Mouse (Mus musculus) neutrophil, adult 5-6 weeks (primary cell): Measurements from ENCODE around the gene Foxn2. TPM values are rescaled to one million over a fixed set of nuclear protein-coding genes. Genes with fewer than 3 reads are reported as not detected.

Experiments used
- ATAC-seq: fragments of 151-379, 151-347 bp; 2 replicates; pipeline ENCODE4 v1.8.0; 2017; ENCODE audit warnings: mild to moderate bottlenecking, moderate TSS enrichment; ENCODE audit not compliant: insufficient number of reproducible peaks, poor library complexity, low FRiP score, severe bottlenecking; ENCODE audit errors: extremely low read depth
- total RNA-seq: library from RNA; stranded (forward); fragments of 200-1000 nt; gene quantifications from 2 replicates; pipeline ENCODE4 v1.2.3, GENCODE M21; 2017

Gene Foxn2
- total RNA-seq, 1 experiment from 2014 or later, result 62.8 TPM

DNA sequence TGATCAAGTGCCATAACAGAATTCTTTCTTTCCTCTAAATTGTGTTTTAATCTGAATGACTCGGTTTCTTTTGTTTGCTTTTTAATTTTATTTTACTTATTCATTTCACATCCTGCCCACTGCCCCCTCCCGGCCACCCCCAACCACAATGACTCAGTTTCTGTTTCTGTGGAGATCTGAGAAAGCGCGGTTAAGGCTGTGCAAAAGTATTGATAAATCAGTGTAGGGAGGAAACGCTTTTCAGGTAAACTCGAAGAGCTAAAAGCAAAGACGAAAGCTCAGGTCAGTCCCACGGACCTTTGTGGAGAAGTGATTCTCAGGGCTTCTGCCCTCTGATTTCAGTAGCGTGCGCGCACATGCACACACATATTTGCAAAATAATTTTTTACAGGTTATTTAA lies 44.0 kb downstream of the Foxn2 start:
- ATAC-seq, result no peak

DNA sequence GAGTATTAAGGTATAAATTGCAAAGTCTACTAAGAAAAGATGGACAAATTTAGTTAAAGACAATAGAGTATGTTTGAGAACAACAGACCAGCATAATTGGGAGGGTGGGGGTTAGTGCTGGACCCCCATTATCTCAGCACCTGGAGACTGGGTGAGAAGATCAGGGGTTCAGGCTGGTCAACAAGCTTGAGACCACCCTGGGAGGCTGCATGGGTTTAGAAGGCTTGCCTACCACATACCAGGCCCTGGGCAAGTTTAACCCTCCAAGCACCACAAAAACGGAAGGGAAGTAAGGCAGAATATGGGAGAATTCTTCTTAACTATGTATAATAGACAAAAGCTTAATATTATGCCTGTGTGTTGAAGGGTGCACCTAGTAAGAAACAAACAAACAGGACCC lies 44.4 kb downstream of the Foxn2 start:
- no peak for ATAC-seq

GRCm38 (mm10) chr17:88490546-88490945 lies 50.0 kb downstream of the Foxn2 start:
- ATAC-seq, result no peak

GRCm38 (mm10) chr17:88491366-88492106 lies 51.0 kb downstream of the Foxn2 start:
- ATAC-seq, result no peak

GRCm38 (mm10) chr17:88492107-88492460 lies 51.6 kb downstream of the Foxn2 start:
- no peak for ATAC-seq

GRCm38 (mm10) chr17:88493551-88493950 lies 53.0 kb downstream of the Foxn2 start:
- ATAC-seq, result no peak

- no peak for ATAC-seq
Measured at GRCm38 (mm10) chr17:88494121-88494771, 53.7 kb downstream of the Foxn2 start.

- ATAC-seq, result no peak; the same call in 1 of the 2 replicates
Measured at GRCm38 (mm10) chr17:88494772-88495132, 54.2 kb downstream of the Foxn2 start.

GRCm38 (mm10) chr17:88498090-88498682 lies 57.7 kb downstream of the Foxn2 start:
- ATAC-seq, result 0 out of 2 replicates have a peak, but pooled peaks have one; percentile 16

- ATAC-seq, result no peak
Measured at GRCm38 (mm10) chr17:88504056-88504455, 63.5 kb downstream of the Foxn2 start.

DNA sequence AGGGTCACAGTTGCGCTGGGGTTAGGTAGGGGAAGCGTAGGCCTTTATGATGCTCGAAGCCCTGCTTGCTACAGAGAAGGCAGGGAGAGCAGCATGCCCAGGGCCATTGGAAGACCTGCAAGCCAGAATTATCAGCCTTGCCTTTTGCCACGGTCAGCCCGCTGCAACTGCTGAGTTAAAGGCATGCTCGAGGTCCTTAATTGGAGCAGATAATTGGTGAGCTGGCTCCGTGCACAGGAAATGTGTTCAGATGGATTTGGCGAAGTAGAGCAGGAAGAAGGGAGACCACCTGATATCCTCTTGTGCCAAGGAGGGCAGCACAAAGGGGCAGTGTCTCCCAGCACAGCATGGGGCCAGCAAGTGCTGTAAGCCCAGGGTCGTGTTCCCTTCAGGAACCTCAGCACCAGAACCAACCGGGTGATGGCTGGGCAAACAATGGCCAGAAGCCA lies 64.8 kb downstream of the Foxn2 start:
- ATAC-seq, result no peak

DNA sequence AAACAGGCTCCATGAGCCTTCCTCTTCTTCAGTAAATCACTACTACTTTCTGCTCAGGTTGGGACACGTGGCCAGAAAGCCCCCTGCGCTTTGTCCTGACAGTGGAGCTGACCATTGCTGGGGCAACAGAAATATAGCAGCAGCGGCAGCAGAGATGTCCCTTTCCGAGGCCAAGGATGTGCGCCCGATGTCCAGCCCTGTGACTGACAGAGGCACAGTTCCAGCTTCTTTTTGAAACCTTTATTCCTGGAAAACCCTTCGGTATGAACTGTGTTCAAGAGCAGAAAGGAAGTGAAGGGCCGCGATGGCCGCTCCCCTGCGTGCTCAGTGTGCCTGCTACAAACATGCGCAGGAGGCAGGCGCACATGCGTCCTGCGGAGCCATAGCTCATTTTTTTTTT lies 65.4 kb downstream of the Foxn2 start:
- no peak for ATAC-seq

DNA sequence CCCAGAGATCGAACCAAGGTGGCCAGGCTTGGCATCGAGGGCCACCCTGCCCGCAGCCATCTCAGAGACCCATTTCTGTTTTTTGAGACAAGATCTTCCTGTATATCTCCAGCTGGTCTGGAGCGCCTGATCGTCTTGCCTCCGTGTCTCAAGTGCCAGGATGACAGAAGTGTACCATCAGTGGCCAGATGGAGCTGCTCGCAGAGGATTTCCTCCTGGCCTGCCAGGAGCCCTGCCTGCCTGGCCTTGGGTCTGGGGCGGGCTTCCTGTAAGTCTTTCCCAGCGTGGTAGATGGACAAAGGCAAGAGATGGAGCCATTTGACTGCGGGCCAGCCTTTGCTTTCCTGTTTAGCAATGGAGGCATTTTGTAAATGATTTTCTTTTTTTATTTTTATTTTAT lies 66.9 kb downstream of the Foxn2 start:
- no peak for ATAC-seq

- peak; percentile 95 for ATAC-seq
Measured at GRCm38 (mm10) chr17:88508846-88509508, 68.5 kb downstream of the Foxn2 start.

GRCm38 (mm10) chr17:88509999-88510398 lies 69.5 kb downstream of the Foxn2 start:
- no peak for ATAC-seq

- ATAC-seq, result peak; percentile 81
Measured at GRCm38 (mm10) chr17:88511095-88511551, 70.6 kb downstream of the Foxn2 start.

GRCm38 (mm10) chr17:88516477-88516876 lies 76.0 kb downstream of the Foxn2 start:
- no peak for ATAC-seq

GRCm38 (mm10) chr17:88527781-88528180 lies 87.3 kb downstream of the Foxn2 start:
- ATAC-seq, result no peak

DNA sequence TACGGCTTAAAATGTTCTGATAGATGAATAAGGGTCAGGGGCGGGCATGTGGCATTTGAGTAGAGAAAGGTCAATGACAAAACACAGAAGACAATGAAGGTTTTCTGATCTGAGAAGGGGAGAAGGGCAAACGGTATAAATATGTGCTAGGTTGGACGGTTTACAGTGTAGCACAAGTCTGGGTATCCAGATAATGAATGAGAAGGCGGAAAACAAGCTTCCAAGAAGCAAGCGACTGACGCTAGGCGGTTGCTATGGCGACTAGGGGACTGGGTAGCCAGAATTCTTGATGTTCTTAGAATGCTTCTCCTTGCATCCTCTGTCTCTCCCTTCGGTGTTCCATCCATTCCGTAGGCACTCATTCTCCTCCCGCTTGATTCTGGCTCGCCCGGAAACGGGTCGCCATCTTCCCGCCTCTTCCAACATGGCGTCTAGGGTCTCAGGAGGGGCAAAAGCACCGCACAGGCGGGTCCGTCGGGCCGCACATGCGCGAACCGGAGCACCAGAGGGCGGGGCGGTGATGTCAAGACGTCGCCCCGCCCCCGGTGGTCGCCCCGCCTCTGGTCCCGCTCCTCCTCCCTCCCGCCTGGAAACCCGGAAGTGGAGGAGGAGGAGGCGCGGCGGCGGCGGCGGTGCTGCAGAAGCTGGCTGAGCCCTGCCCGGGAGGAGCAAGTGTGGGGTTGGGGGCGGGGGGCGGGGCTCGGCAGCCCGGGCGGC lies 89.2 kb downstream of the Foxn2 start, which contains the start of gene Ppp1r21:
TSS of gene Ppp1r21 (plus strand) at position 600 of the 717 bp plus-strand sequence.
- ATAC-seq, result peak; percentile 86
